Mouse (Mus musculus) forebrain, postnatal 0 days (tissue): ENCODE results near the gene Dkkl1. TPM values are rescaled to one million over a fixed set of nuclear protein-coding genes. Genes with fewer than 3 reads are reported as not detected.

ENCODE experiments used
- ATAC-seq: fragments of 200-750 bp; cut with Nextera tagmentation; 2 replicates; pipeline ENCODE4 v1.8.0; 2017; ENCODE audit warnings: mild to moderate bottlenecking, moderate library complexity
- DNase-seq: peaks from one replicate; pipeline ENCODE4 v3.0.0-alpha.2; 2015
- H3K27ac ChIP-seq: fragments of 300-500 bp; sonication (generic); 2 replicates; pipeline ENCODE4 v1.5.1; 2014; ENCODE audit warnings: low read depth, mild to moderate bottlenecking, antibody characterized with exemption, low read length, moderate library complexity, mixed read lengths
- H3K27me3 ChIP-seq: fragments of 300-500 bp; sonication (generic); 2 replicates; pipeline ENCODE4 v1.6.1; 2014; ENCODE audit warnings: mild to moderate bottlenecking, low read length, mixed read lengths; ENCODE audit not compliant: insufficient read depth
- H3K36me3 ChIP-seq: fragments of 300-500 bp; sonication (generic); 2 replicates; pipeline ENCODE4 v1.6.1; 2014; ENCODE audit warnings: mild to moderate bottlenecking, moderate library complexity; ENCODE audit not compliant: insufficient read depth
- H3K4me1 ChIP-seq: fragments of 300-500 bp; sonication (generic); 2 replicates; pipeline ENCODE4 v1.6.1; 2014; ENCODE audit warnings: antibody characterized with exemption; ENCODE audit not compliant: insufficient read depth
- H3K4me2 ChIP-seq: fragments of 300-500 bp; sonication (generic); 2 replicates; pipeline ENCODE4 v1.6.1; 2014; ENCODE audit warnings: low read depth, mild to moderate bottlenecking, moderate library complexity
- H3K4me3 ChIP-seq: fragments of 300-500 bp; sonication (generic); 2 replicates; pipeline ENCODE4 v1.5.1; 2014; ENCODE audit warnings: low read depth, low read length, mixed read lengths
- H3K9ac ChIP-seq: fragments of 300-500 bp; sonication (generic); 2 replicates; pipeline ENCODE4 v1.6.1; 2014; ENCODE audit warnings: mild to moderate bottlenecking
- H3K9me3 ChIP-seq: fragments of 300-500 bp; sonication (generic); 2 replicates; pipeline ENCODE4 v1.6.1; 2016; ENCODE audit warnings: low read length
- CTCF ChIP-seq: sonication (generic); IDR thresholded peaks from 2 replicates; pipeline ENCODE4 v1.5.1; 2016; ENCODE audit warnings: antibody characterized with exemption, control low read depth, low read depth
- WGBS: fragments of 180-500 bp; shearing (Covaris S2); extraction: QIAGEN DNeasy Blood & Tissue Kit; methylation state at CpG from one replicate; pipeline ENCODE4 v1.1.7; 2014; 5-methylcytosine and 5-hydroxymethylcytosine counted together
- polyA plus RNA-seq: library from polyadenylated mRNA; unstranded; fragments of >200 nt; fragmentation: Nextera tagmentation; extraction: Ambion mirVana; gene quantifications from 2 replicates; pipeline ENCODE4 v1.2.1, GENCODE M21; 2015
- total RNA-seq: library from RNA; depleted of rRNA; stranded (reverse); fragments of >200 nt; gene quantifications from 2 replicates; pipeline ENCODE4 v1.2.3, GENCODE M21; 2014

Dkkl1 gene
- total and polyA plus RNA-seq, 2 experiments from 2014 or later = 9.1 to 12.1 TPM

GRCm38 (mm10) chr7:45202654-45203053, 9.3 kb downstream of the Dkkl1 start:
- H3K36me3 ChIP-seq = no peaks in the 10 kb centered on the region
- no peak overlapping the region for H3K9ac ChIP-seq
- 59% methylated on average over 10 of the region's 10 CpGs for WGBS
- no peak overlapping the region for H3K27ac ChIP-seq
- no peak for TF ChIP-seq CTCF
- no peak overlapping the region for H3K4me3 ChIP-seq
- no peaks in the 10 kb centered on the region for H3K27me3 ChIP-seq
- no peaks in the 10 kb centered on the region for H3K9me3 ChIP-seq
- ATAC-seq = no peak
- DNase-seq = no peak
- H3K4me2 ChIP-seq = no peak overlapping the region
- H3K4me1 ChIP-seq = no peaks in the 10 kb centered on the region

- TF ChIP-seq CTCF = no peak
- H3K4me2 ChIP-seq = no peak overlapping the region
- no peak overlapping the region for H3K4me3 ChIP-seq
- DNase-seq (no peak), ATAC-seq (no peak)
- H3K27ac ChIP-seq = no peak overlapping the region
- no peaks in the 10 kb centered on the region for H3K9me3 ChIP-seq
- no peaks in the 10 kb centered on the region for H3K36me3 ChIP-seq
- no peaks in the 10 kb centered on the region for H3K27me3 ChIP-seq
- no peak overlapping the region for H3K9ac ChIP-seq
- no peaks in the 10 kb centered on the region for H3K4me1 ChIP-seq
- WGBS = 80% methylated on average over 11 of the region's 11 CpGs
These were observed 13.0 kb downstream of the Dkkl1 start for GRCm38 (mm10) chr7:45198961-45199360.

GRCm38 (mm10) chr7:45198435-45198834, 13.5 kb downstream of the Dkkl1 start:
- no peaks in the 10 kb centered on the region for H3K36me3 ChIP-seq

GRCm38 (mm10) chr7:45196994-45197393, 15.0 kb downstream of the Dkkl1 start:
- WGBS = 73% methylated on average over 5 of the region's 5 CpGs

More at GRCm38 (mm10) chr7:45198435-45198834, 13.5 kb downstream of the Dkkl1 start:
- H3K27ac ChIP-seq = no peak overlapping the region
- DNase-seq (peak; percentile 84), ATAC-seq (peak; percentile 70)
- H3K4me3 ChIP-seq = no peak overlapping the region
- no peak overlapping the region for H3K9ac ChIP-seq
- no peaks in the 10 kb centered on the region for H3K27me3 ChIP-seq
- TF ChIP-seq CTCF = peak; percentile 85
- H3K9me3 ChIP-seq = no peaks in the 10 kb centered on the region
- WGBS = 13% methylated on average over 5 of the region's 5 CpGs
- H3K4me1 ChIP-seq = no peaks in the 10 kb centered on the region
- H3K4me2 ChIP-seq = no peak overlapping the region

GRCm38 (mm10) chr7:45196176-45196535, 15.8 kb downstream of the Dkkl1 start:
- Histone ChIP-seq H3K4me1 (no peaks in the 10 kb centered on the region), H3K36me3 (no peaks in the 10 kb centered on the region), H3K9ac (no peak overlapping the region), H3K27ac (no peak overlapping the region), H3K4me3 (no peak overlapping the region), H3K27me3 (no peaks in the 10 kb centered on the region), H3K9me3 (no peaks in the 10 kb centered on the region), H3K4me2 (no peak overlapping the region)
- DNase-seq (no peak), ATAC-seq (no peak)
- TF ChIP-seq CTCF = no peak
- 88% methylated on average over 4 of the region's 4 CpGs for WGBS

More at GRCm38 (mm10) chr7:45196994-45197393, 15.0 kb downstream of the Dkkl1 start:
- no peaks in the 10 kb centered on the region for H3K36me3 ChIP-seq
- ATAC-seq (no peak), DNase-seq (no peak)
- no peak overlapping the region for H3K4me3 ChIP-seq
- no peak for TF ChIP-seq CTCF
- H3K9ac ChIP-seq = no peak overlapping the region
- no peaks in the 10 kb centered on the region for H3K4me1 ChIP-seq
- H3K4me2 ChIP-seq = no peak overlapping the region
- no peaks in the 10 kb centered on the region for H3K27me3 ChIP-seq
- no peaks in the 10 kb centered on the region for H3K9me3 ChIP-seq
- H3K27ac ChIP-seq = no peak overlapping the region

- Histone ChIP-seq H3K4me3 (no peak overlapping the region), H3K27ac (no peak overlapping the region), H3K9me3 (no peaks in the 10 kb centered on the region), H3K27me3 (no peaks in the 10 kb centered on the region), H3K4me1 (no peaks in the 10 kb centered on the region), H3K4me2 (no peak overlapping the region), H3K9ac (no peak overlapping the region), H3K36me3 (no peaks in the 10 kb centered on the region)
- DNase-seq (no peak), ATAC-seq (no peak)
- no peak for TF ChIP-seq CTCF
- WGBS = 60% methylated on average over 13 of the region's 13 CpGs
These were observed 16.4 kb downstream of the Dkkl1 start for GRCm38 (mm10) chr7:45195341-45196175.

- Histone ChIP-seq H3K4me2 (no peak overlapping the region), H3K27me3 (no peaks in the 10 kb centered on the region), H3K9me3 (no peaks in the 10 kb centered on the region), H3K4me3 (no peak overlapping the region), H3K27ac (no peak overlapping the region), H3K9ac (no peak overlapping the region), H3K36me3 (no peaks in the 10 kb centered on the region), H3K4me1 (no peaks in the 10 kb centered on the region)
- no peak for DNase-seq
- TF ChIP-seq CTCF = no peak
- ATAC-seq = no peak
- WGBS = 78% methylated on average over 17 of the region's 17 CpGs
These were observed 17.8 kb downstream of the Dkkl1 start for GRCm38 (mm10) chr7:45193871-45194785.
